Mouse (Mus musculus): ENCODE data around the gene Hist1h2ab. TPM values are rescaled to one million over a fixed set of nuclear protein-coding genes. Genes with fewer than 3 reads are reported as not detected.
A peak's percentile ranks its signal among the peaks of the same experiment; 100 is the strongest.
"Not testable (repeated sequence)": the region's sequence is repeated elsewhere in the genome, so short reads cannot be mapped to it uniquely, and the experiment has no call there.

Gene Hist1h2ab
- 15.3 and 20.4 TPM in 2 replicates for polyA plus RNA-seq (2015; fragmentation: Nextera tagmentation; extraction: Ambion mirVana)

DNA sequence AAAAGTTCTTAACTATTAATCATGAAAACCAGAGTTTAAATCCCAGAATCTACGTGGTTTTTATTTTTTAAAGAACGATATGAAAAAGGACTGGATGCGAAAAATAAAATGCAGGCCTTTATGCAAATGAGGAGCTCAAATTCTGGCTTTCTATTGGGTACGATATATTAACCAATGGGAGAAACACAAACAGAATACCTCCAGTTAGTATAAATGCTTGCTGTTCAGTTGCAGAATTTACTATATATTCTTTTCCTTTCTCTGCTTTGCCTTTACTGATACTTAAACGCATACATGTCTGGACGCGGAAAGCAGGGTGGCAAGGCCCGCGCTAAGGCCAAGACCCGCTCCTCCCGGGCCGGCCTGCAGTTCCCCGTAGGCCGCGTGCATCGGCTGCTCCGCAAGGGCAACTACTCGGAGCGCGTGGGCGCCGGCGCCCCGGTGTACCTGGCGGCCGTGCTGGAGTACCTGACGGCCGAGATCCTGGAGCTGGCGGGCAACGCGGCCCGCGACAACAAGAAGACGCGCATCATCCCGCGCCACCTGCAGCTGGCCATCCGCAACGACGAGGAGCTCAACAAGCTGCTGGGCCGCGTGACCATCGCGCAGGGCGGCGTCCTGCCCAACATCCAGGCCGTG, at the start of gene Hist1h2ab:
Gene Hist1h2ab, plus strand, starts transcription at position 288 of the 639 bp plus-strand sequence.
- Histone ChIP-seq H3K9ac (peak within 1 kb of the TSS; percentile 59), H3K4me2 (peak within 1 kb of the TSS; percentile 79), H3K4me3 (peak within 1 kb of the TSS; percentile 50), H3K4me1 (replicated peaks) (peaks cover 17% of the 10 kb centered on the region), H3K27ac (peak within 1 kb of the TSS; percentile 94)
- peak; percentile 20; the same call in 1 of the 2 replicates for ATAC-seq (replicated peaks; ENCODE audit: insufficient number of reproducible peaks, insufficient read depth, low FRiP score, low read depth)
- not testable (repeated sequence) for H3K9me3 ChIP-seq (replicated peaks); H3K27me3 ChIP-seq; H3K36me3 ChIP-seq
- WGBS, result 2% methylated on average over 35 of the region's 47 CpGs

DNA sequence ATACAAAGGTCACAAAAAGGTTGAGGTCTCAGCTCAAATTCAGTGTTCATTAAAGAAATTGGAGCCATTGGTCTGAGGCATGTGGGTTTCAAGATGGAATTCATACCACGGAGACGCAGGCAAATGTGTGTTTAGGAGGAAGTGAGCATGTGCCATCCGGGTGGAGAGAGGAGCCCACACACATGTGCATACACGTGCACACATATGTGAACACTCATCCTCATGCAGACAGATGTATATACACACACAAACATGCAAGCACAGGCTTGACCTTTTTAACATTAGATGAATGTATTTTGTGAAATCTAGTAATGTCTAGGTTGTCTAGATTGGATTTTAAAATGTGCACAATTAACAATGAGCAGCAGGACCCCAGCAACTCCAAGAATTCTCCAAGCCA, 48.7 kb upstream of the Hist1h2ab start:
- Histone ChIP-seq H3K27ac (no peak overlapping the region), H3K9me3 (replicated peaks) (no peaks in the 10 kb centered on the region), H3K9ac (no peak overlapping the region), H3K27me3 (no peaks in the 10 kb centered on the region), H3K4me2 (no peak overlapping the region), H3K36me3 (no peaks in the 10 kb centered on the region), H3K4me3 (no peak overlapping the region), H3K4me1 (replicated peaks) (peaks cover 4% of the 10 kb centered on the region)
- no peak for ATAC-seq (replicated peaks; ENCODE audit: insufficient number of reproducible peaks, insufficient read depth, low FRiP score, low read depth)
- WGBS, result 75% methylated on average over 4 of the region's 4 CpGs

DNA sequence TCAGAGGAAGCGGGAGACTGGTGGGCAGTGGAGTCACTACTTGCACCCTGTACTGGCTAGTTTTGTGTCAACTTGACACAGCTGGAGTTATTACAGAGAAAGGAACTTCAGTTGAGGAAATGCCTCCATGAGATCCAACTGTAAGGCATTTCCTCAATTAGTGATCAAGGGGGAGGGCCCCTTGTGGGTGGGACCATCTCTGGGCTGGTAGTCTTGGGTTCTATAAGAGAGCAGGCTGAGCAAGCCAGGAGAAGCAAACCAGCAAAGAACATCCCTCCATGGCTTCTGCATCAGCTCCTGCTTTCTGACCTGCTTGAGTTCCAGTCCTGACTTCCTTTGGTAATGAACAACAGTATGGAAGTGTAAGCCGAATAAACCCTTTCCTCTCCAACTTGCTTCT, 48.1 kb upstream of the Hist1h2ab start:
- H3K36me3 ChIP-seq; H3K4me1 ChIP-seq (replicated peaks); ATAC-seq (replicated peaks; ENCODE audit: insufficient number of reproducible peaks, insufficient read depth, low FRiP score, low read depth); H3K27me3 ChIP-seq; H3K9me3 ChIP-seq (replicated peaks); H3K4me3 ChIP-seq; H3K27ac ChIP-seq; H3K4me2 ChIP-seq; H3K9ac ChIP-seq: not testable (repeated sequence)
- 77% methylated on average over 2 of the region's 2 CpGs for WGBS

GRCm38 (mm10) chr13:23705751-23706356, 45.1 kb upstream of the Hist1h2ab start:
- WGBS, result 85% methylated on average over 7 of the region's 7 CpGs

DNA sequence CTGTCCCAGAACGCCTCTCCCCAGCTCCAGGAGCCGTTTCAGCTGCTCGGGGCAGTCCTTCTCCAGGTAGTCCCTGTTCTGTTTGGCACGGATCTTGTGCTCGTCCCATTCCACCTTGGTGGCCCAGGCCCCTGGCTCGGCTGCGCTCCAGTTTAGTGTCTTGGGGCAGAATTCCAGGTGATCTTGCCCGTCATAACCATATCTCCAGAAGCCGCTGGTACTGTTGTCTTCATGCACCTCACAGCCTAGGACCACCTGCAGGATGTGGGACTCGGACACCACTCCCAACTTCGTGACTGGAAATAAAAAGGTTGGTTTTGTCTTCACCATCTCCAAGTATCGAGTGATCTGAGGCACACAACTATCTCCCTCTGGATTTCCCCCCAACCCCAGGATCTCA, 44.2 kb upstream of the Hist1h2ab start:
- Histone ChIP-seq H3K36me3 (no peaks in the 10 kb centered on the region), H3K27me3 (no peaks in the 10 kb centered on the region), H3K4me3 (no peak overlapping the region), H3K9ac (no peak overlapping the region), H3K9me3 (replicated peaks) (no peaks in the 10 kb centered on the region), H3K27ac (no peak overlapping the region), H3K4me2 (no peak overlapping the region), H3K4me1 (replicated peaks) (peaks cover 18% of the 10 kb centered on the region)
- ATAC-seq (replicated peaks; ENCODE audit: insufficient number of reproducible peaks, insufficient read depth, low FRiP score, low read depth), result no peak
- 91% methylated on average over 12 of the region's 12 CpGs for WGBS

More at GRCm38 (mm10) chr13:23705751-23706356, 45.1 kb upstream of the Hist1h2ab start:
- Histone ChIP-seq H3K4me1 (replicated peaks) (peaks cover 18% of the 10 kb centered on the region), H3K36me3 (no peaks in the 10 kb centered on the region), H3K4me3 (no peak overlapping the region), H3K27ac (no peak overlapping the region), H3K9me3 (replicated peaks) (no peaks in the 10 kb centered on the region), H3K4me2 (no peak overlapping the region), H3K27me3 (no peaks in the 10 kb centered on the region), H3K9ac (no peak overlapping the region)
- ATAC-seq (replicated peaks; ENCODE audit: insufficient number of reproducible peaks, insufficient read depth, low FRiP score, low read depth), result no peak

DNA sequence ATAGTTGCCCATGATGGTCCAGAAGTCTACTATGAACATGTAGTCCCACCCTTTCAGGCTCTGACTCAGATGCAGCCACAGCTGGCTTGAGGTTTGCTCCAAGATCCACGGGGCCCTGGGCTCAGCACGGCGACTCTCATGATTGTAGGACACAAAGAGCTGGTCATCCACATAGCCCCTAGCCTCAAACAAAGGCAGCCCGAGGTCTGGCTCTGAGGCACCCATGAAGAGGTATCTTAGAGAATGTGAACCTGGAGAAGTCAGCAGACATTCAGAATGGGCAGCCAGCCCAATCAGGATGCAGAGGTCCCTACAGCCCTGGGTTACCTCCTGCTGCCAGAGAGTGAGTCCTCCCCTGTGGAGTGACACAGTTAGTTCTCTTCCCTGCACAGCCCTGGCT, 42.9 kb upstream of the Hist1h2ab start:
- Histone ChIP-seq H3K4me3 (no peak overlapping the region), H3K9ac (no peak overlapping the region), H3K27ac (no peak overlapping the region), H3K4me1 (replicated peaks) (peaks cover 18% of the 10 kb centered on the region), H3K27me3 (no peaks in the 10 kb centered on the region), H3K36me3 (no peaks in the 10 kb centered on the region), H3K4me2 (no peak overlapping the region), H3K9me3 (replicated peaks) (no peaks in the 10 kb centered on the region)
- no peak for ATAC-seq (replicated peaks; ENCODE audit: insufficient number of reproducible peaks, insufficient read depth, low FRiP score, low read depth)
- 83% methylated on average over 4 of the region's 4 CpGs for WGBS

DNA sequence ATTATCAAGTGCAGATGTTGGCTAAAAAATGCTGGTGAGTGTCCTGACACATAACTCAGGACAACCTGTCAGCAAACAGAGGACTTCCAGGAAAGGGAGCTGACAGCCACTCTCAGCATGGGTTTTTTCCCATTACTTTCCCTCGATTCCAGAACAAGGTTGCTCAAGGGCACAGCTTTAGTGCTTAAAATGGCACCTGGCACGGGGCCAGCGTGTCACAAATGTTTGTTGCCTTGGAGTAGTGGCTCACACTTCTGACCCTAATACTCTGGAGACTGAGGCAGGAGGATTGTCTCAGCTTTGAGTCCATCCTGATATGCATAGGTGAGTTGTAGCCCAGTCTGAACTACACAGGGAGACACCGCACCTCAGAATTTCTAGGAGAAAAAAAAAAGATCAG, 42.3 kb upstream of the Hist1h2ab start:
- WGBS, result 48% methylated on average over 4 of the region's 4 CpGs
- H3K4me3 ChIP-seq, result no peak overlapping the region
- no peaks in the 10 kb centered on the region for H3K27me3 ChIP-seq
- H3K9ac ChIP-seq, result no peak overlapping the region
- no peak overlapping the region for H3K4me2 ChIP-seq
- no peaks in the 10 kb centered on the region for H3K36me3 ChIP-seq
- H3K27ac ChIP-seq, result no peak overlapping the region
- no peaks in the 10 kb centered on the region for H3K9me3 ChIP-seq (replicated peaks)
- no peak for ATAC-seq (replicated peaks; ENCODE audit: insufficient number of reproducible peaks, insufficient read depth, low FRiP score, low read depth)
- peaks cover 18% of the 10 kb centered on the region for H3K4me1 ChIP-seq (replicated peaks)

DNA sequence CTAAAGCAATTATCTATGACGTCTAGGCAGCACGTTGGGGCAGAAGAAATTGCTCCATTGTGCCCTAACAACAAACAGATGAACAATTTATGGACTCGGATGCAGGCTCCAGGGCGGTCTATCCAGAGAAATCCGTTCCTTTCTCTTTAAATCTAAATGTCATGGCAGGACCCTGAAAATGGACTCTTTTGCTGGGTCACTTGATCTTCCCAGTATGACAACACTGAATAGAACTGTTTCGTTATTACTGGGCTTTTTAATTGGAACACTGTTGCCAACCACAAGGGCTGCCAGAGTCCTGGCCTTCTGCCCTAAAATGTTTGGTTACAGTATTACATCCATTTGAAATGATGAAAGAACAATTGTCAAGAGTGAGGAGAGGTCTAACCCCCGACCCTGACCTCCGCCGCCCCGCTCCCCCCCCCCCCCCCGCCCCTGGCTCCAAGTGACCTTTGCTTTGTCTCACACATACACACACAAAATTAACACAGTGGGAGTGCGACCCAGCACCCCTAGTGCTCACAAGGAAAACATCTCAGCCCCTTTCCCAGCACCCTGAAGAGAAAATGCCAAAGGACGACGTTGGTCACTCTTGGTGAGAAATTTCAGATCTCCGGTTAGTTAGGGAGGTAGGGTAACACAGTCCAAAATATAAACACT, 41.1 kb upstream of the Hist1h2ab start:
- Histone ChIP-seq H3K9ac (peak overlapping the region; percentile 56), H3K27ac (peak overlapping the region; percentile 17), H3K9me3 (replicated peaks) (no peaks in the 10 kb centered on the region), H3K4me1 (replicated peaks) (peaks cover 18% of the 10 kb centered on the region), H3K4me3 (peak overlapping the region; percentile 56), H3K36me3 (no peaks in the 10 kb centered on the region), H3K4me2 (peak overlapping the region; percentile 87), H3K27me3 (no peaks in the 10 kb centered on the region)
- WGBS, result 38% methylated on average over 15 of the region's 15 CpGs
- ATAC-seq (replicated peaks; ENCODE audit: insufficient number of reproducible peaks, insufficient read depth, low FRiP score, low read depth), result no peak

DNA sequence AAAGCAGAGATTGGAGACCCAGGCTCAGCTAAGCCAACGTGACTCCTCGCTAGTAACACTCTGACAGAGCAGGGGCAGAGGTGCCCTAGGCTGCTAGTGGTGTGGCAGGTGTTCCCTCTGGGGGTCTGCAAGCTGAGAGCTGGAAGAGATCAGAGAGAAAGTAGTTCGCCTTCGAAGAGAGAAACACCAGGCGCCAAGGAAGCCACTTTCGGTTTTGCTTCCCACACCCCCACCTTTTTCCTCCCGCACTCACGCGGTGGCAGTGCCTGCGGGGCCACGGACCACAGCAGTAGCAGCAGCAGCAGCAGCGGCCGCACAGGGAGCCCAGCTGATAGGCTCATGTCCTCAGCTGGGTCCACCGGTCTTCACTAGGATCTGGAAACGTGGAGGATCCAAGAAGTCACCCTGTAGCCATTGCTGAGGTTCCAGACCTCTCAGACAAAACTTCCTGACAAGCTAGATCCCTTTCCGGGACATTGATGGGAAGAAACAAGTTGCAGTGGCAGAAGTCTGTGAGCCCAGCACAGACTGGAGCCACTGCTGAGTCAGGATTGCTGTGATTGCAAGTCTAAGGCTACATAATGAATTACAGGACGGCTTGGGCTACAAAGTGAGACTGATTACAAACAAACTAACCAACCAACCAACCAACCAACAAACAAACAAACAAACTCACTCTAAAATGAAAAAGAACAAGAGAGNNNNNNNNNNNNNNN, 40.4 kb upstream of the Hist1h2ab start, which contains the start of gene Hfe:
Gene Hfe, minus strand, starts transcription at position 481 of the 716 bp plus-strand sequence.
- H3K27ac ChIP-seq, result peak within 1 kb of the TSS; percentile 17
- peak; percentile 47 for ATAC-seq (replicated peaks; ENCODE audit: insufficient number of reproducible peaks, insufficient read depth, low FRiP score, low read depth)
- peak within 1 kb of the TSS; percentile 56 for H3K4me3 ChIP-seq
- peak within 1 kb of the TSS; percentile 56 for H3K9ac ChIP-seq
- peaks cover 18% of the 10 kb centered on the region for H3K4me1 ChIP-seq (replicated peaks)
- no peaks in the 10 kb centered on the region for H3K36me3 ChIP-seq
- 1% methylated on average over 17 of the region's 17 CpGs for WGBS
- no peaks in the 10 kb centered on the region for H3K27me3 ChIP-seq
- H3K9me3 ChIP-seq (replicated peaks), result no peaks in the 10 kb centered on the region
- peak within 1 kb of the TSS; percentile 87 for H3K4me2 ChIP-seq

DNA sequence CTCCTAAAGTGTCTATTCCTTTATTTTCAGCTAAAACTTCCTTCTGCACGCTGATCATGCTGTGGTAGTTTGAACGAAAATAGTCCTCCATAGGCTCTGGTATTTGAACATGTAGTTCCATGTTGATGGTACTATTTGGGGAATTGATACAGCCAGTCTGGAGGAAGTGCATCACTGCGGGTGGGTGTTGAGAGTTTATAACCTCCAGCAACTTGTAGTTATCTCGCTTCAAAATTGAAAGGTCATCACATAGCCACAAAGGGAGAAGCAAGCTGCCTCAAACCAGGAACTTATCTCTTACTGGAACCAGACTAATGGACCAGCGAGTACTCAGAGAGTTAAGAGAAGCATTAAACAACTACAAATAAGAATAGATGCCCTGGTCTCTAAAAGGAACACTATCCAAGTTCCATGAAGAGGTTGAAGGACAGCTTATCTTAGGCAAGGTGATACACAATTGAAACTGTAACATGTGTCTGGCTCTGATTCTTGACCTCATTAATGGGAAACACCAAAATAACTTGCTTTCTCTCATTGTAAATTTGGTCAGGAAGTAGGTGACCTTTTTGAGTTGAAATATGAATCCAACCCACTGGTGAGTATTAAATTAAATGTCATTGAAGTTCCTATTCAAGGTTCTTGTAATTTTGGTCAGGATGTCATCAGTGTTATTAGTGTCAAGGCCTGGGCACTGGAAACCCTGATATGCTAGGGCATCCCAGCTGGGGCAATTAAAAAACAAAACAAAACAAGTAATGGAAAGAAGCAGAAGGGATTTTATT, 34.5 kb upstream of the Hist1h2ab start:
- Histone ChIP-seq H3K27ac (no peak overlapping the region), H3K36me3 (no peaks in the 10 kb centered on the region), H3K4me3 (no peak overlapping the region), H3K9ac (no peak overlapping the region), H3K4me2 (no peak overlapping the region), H3K27me3 (no peaks in the 10 kb centered on the region), H3K4me1 (replicated peaks) (peaks cover 4% of the 10 kb centered on the region; the same call in 1 of the 2 replicates), H3K9me3 (replicated peaks) (no peaks in the 10 kb centered on the region)
- ATAC-seq (replicated peaks; ENCODE audit: insufficient number of reproducible peaks, insufficient read depth, low FRiP score, low read depth), result no peak
- WGBS, result 48% methylated on average over 5 of the region's 5 CpGs

Data from heart, embryonic 15.5 days (tissue).